Mouse (Mus musculus): ENCODE measurements around the gene Grk3. TPM values are rescaled to one million over a fixed set of nuclear protein-coding genes. Genes with fewer than 3 reads are reported as not detected.

Gene Grk3
- polyA plus RNA-seq, 2 experiments = 7.5 to 13.1 TPM

- no peak overlapping the region for H3K27ac ChIP-seq (replicated peaks; ENCODE audit: low read depth, low read length)
- no peak overlapping the region for H3K4me2 ChIP-seq (replicated peaks; ENCODE audit: low read depth, low read length, severe bottlenecking)
- no peaks in the 10 kb centered on the region for H3K9me3 ChIP-seq (ENCODE audit: control insufficient read depth, low read length)
- no peak overlapping the region for H3K4me3 ChIP-seq (replicated peaks; ENCODE audit: low read length)
- no peak for TF ChIP-seq POLR2A (IDR thresholded peaks at IDR 0.05; ENCODE audit: borderline replicate concordance, extremely low read depth, insufficient read depth, insufficient read length)
- no peak for DNase-seq (ENCODE audit: low spot score)
- no peaks in the 10 kb centered on the region for H3K27me3 ChIP-seq (ENCODE audit: control insufficient read depth, insufficient read depth, low read length)
- H3K9ac ChIP-seq (ENCODE audit: low read depth, low read length, severe bottlenecking) = no peak overlapping the region
- no peak; the same call in 1 of the 2 replicates for ATAC-seq (ENCODE audit: low FRiP score, low read depth)
- H3K36me3 ChIP-seq (ENCODE audit: control insufficient read depth, insufficient read depth, low read length) = no peaks in the 10 kb centered on the region
- WGBS = 69% methylated on average over 5 of the region's 5 CpGs
- H3K4me1 ChIP-seq (ENCODE audit: control insufficient read depth, insufficient read depth, low read length) = no peaks in the 10 kb centered on the region
These were observed 122.0 kb downstream of the Grk3 start for GRCm38 (mm10) chr5:112893462-112894060.

GRCm38 (mm10) chr5:112892411-112892810 is 123.2 kb downstream of the Grk3 start:
- Histone ChIP-seq H3K4me1 (ENCODE audit: control insufficient read depth, insufficient read depth, low read length) (no peaks in the 10 kb centered on the region), H3K4me2 (replicated peaks; ENCODE audit: low read depth, low read length, severe bottlenecking) (no peak overlapping the region), H3K9me3 (ENCODE audit: control insufficient read depth, low read length) (no peaks in the 10 kb centered on the region), H3K36me3 (ENCODE audit: control insufficient read depth, insufficient read depth, low read length) (no peaks in the 10 kb centered on the region), H3K9ac (ENCODE audit: low read depth, low read length, severe bottlenecking) (no peak overlapping the region), H3K27ac (replicated peaks; ENCODE audit: low read depth, low read length) (no peak overlapping the region), H3K4me3 (replicated peaks; ENCODE audit: low read length) (no peak overlapping the region), H3K27me3 (ENCODE audit: control insufficient read depth, insufficient read depth, low read length) (no peaks in the 10 kb centered on the region)
- no peak for DNase-seq (ENCODE audit: low spot score)
- TF ChIP-seq POLR2A (IDR thresholded peaks at IDR 0.05; ENCODE audit: borderline replicate concordance, extremely low read depth, insufficient read depth, insufficient read length) = no peak
- no peak for ATAC-seq (ENCODE audit: low FRiP score, low read depth)

- no peak for DNase-seq (ENCODE audit: low spot score)
- 58% methylated on average over 7 of the region's 7 CpGs for WGBS
- no peak for TF ChIP-seq POLR2A (IDR thresholded peaks at IDR 0.05; ENCODE audit: borderline replicate concordance, extremely low read depth, insufficient read depth, insufficient read length)
- H3K4me2 ChIP-seq (replicated peaks; ENCODE audit: low read depth, low read length, severe bottlenecking) = no peak overlapping the region
- H3K4me3 ChIP-seq (replicated peaks; ENCODE audit: low read length) = no peak overlapping the region
- no peak for ATAC-seq (ENCODE audit: low FRiP score, low read depth)
- no peak overlapping the region for H3K9ac ChIP-seq (ENCODE audit: low read depth, low read length, severe bottlenecking)
- H3K36me3 ChIP-seq (ENCODE audit: control insufficient read depth, insufficient read depth, low read length) = no peaks in the 10 kb centered on the region
- no peaks in the 10 kb centered on the region for H3K27me3 ChIP-seq (ENCODE audit: control insufficient read depth, insufficient read depth, low read length)
- H3K27ac ChIP-seq (replicated peaks; ENCODE audit: low read depth, low read length) = no peak overlapping the region
- no peaks in the 10 kb centered on the region for H3K9me3 ChIP-seq (ENCODE audit: control insufficient read depth, low read length)
- no peaks in the 10 kb centered on the region; the same call in 1 of the 2 replicates for H3K4me1 ChIP-seq (ENCODE audit: control insufficient read depth, insufficient read depth, low read length)
These were observed 126.9 kb downstream of the Grk3 start for GRCm38 (mm10) chr5:112888651-112889050.

- Histone ChIP-seq H3K4me2 (replicated peaks; ENCODE audit: low read depth, low read length, severe bottlenecking) (no peak overlapping the region), H3K9ac (ENCODE audit: low read depth, low read length, severe bottlenecking) (no peak overlapping the region), H3K36me3 (ENCODE audit: control insufficient read depth, insufficient read depth, low read length) (no peaks in the 10 kb centered on the region), H3K27me3 (ENCODE audit: control insufficient read depth, insufficient read depth, low read length) (no peaks in the 10 kb centered on the region), H3K9me3 (ENCODE audit: control insufficient read depth, low read length) (no peaks in the 10 kb centered on the region), H3K4me1 (ENCODE audit: control insufficient read depth, insufficient read depth, low read length) (no peaks in the 10 kb centered on the region; the same call in 1 of the 2 replicates), H3K4me3 (replicated peaks; ENCODE audit: low read length) (no peak overlapping the region), H3K27ac (replicated peaks; ENCODE audit: low read depth, low read length) (no peak overlapping the region)
- no peak for DNase-seq (ENCODE audit: low spot score)
- 69% methylated on average over 17 of the region's 17 CpGs for WGBS
- TF ChIP-seq POLR2A (IDR thresholded peaks at IDR 0.05; ENCODE audit: borderline replicate concordance, extremely low read depth, insufficient read depth, insufficient read length) = no peak
- ATAC-seq (ENCODE audit: low FRiP score, low read depth) = no peak
These were observed 128.7 kb downstream of the Grk3 start for GRCm38 (mm10) chr5:112886687-112887491.

- Histone ChIP-seq H3K9ac (ENCODE audit: low read depth, low read length, severe bottlenecking) (no peak overlapping the region), H3K4me2 (replicated peaks; ENCODE audit: low read depth, low read length, severe bottlenecking) (no peak overlapping the region), H3K27ac (replicated peaks; ENCODE audit: low read depth, low read length) (0 out of 2 replicates have a peak overlapping the region, but pooled peaks have one; percentile 29), H3K36me3 (ENCODE audit: control insufficient read depth, insufficient read depth, low read length) (no peaks in the 10 kb centered on the region), H3K27me3 (ENCODE audit: control insufficient read depth, insufficient read depth, low read length) (no peaks in the 10 kb centered on the region), H3K4me3 (replicated peaks; ENCODE audit: low read length) (no peak overlapping the region), H3K4me1 (ENCODE audit: control insufficient read depth, insufficient read depth, low read length) (peaks cover 3% of the 10 kb centered on the region; the same call in 1 of the 2 replicates), H3K9me3 (ENCODE audit: control insufficient read depth, low read length) (no peaks in the 10 kb centered on the region)
- peak; percentile 56 for DNase-seq (ENCODE audit: low spot score)
- 60% methylated on average over 13 of the region's 14 CpGs for WGBS
- TF ChIP-seq POLR2A (IDR thresholded peaks at IDR 0.05; ENCODE audit: borderline replicate concordance, extremely low read depth, insufficient read depth, insufficient read length) = no peak
- ATAC-seq (ENCODE audit: low FRiP score, low read depth) = 0 out of 2 replicates have a peak, but pooled peaks have one; percentile 62
These were observed 138.0 kb downstream of the Grk3 start for GRCm38 (mm10) chr5:112877391-112878115.
